Mouse (Mus musculus): ENCODE measurements at regions not wholly inside any gene's neighbourhood (a gene's known extent, or its start where the extent isn't known, plus 50 kb on each side); places are given as distances from the start of the nearest gene placed in this dataset.

DNA sequence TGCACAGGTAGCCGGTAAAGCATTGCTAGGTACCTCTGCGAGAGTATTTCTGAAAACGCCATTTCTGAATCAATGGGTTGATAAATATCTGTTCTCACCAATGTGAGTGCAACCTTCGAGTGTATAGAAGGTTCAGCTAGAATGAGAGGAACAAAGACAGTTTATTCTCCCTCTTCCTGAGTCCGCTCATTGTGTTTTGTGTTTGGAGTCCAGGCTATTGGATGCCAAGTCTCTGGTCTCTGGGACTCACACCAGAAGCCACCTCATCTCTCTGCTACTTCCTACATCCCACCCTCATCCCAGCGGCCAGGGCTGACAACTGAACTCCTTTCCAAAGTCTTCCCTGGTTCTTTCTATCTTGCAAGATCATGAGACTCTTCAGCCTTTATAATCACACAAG, 62.7 kb downstream of the Lrrc30 start:
- DNase-seq (ENCODE audit: low spot score in 2 of 2): no peak

GRCm38 (mm10) chr17:67566216-67566615, 66.3 kb downstream of the Lrrc30 start:
- DNase-seq (ENCODE audit: low spot score in 2 of 2): no peak

DNA sequence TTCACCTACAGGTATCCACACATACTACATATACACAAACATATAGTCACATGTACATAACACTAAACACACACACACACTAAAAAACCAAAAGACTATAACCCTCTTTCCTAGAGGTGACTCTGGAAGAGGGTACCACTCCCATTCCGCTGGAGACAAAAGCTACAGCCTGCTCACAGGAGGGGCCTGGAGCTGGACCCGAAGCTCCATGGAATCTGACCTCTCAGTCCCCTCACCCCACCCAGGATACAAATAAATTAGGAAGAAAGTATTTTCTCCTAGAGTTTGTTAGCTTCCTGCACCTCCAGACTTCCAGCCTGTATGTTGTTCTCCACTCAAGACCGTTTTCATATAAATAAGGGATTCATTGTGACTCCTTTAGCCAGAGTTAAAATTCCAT, 66.8 kb downstream of the Lrrc30 start:
- DNase-seq (ENCODE audit: low spot score in 2 of 2): no peak

- DNase-seq (ENCODE audit: low spot score in 2 of 2): no peak
Measured at GRCm38 (mm10) chr17:67564845-67565244, 67.7 kb downstream of the Lrrc30 start.

GRCm38 (mm10) chr17:67563036-67563435, 69.5 kb downstream of the Lrrc30 start:
- DNase-seq (ENCODE audit: low spot score in 2 of 2): no peak

DNA sequence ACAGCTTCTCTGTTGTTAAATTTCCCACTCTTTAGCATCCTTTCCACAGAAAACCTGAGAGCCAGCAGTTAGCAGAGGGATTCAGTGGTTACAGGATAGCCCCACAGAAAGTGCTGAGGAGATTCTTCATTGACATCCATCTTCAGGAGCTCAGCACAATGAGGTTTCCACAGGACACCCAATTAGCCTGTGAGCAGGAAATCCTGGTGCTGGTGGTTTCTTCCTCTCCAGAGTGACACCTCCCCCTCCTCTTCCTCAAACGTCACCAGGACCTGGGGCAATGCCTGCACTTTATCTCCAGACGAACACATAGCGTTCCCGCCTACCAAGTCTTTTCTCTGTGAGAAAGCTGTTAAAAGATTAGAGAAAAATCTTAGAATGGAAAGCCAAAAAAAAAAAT, 70.7 kb downstream of the Lrrc30 start:
- no peak for DNase-seq (ENCODE audit: low spot score in 2 of 2)

DNA sequence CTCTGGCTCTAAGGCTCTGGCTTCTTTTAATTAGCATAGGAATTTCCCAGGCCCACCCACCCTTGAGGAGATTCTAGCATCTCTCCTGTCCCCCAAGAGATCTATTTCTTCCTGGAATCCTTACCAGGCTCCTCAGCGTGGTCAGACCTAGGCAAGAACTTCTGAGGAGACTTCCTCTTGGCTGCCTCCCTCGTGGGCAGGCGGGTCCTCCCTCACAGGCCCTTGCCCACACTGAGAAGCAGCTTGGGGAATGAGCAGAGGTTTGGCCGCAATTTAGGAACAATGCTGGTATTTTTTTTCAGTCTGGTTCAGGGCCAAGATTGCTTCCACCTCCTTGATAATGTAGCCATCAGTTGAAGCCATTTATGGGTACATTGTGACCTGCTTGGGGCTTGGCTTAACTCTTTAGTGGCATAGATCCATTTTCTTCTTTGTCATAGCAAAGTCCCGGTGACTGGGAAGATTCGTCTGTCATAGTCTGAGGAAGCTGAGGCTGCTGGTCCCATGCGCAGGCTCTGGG, 75.1 kb downstream of the Lrrc30 start:
- no peak for DNase-seq (ENCODE audit: low spot score in 2 of 2)

DNA sequence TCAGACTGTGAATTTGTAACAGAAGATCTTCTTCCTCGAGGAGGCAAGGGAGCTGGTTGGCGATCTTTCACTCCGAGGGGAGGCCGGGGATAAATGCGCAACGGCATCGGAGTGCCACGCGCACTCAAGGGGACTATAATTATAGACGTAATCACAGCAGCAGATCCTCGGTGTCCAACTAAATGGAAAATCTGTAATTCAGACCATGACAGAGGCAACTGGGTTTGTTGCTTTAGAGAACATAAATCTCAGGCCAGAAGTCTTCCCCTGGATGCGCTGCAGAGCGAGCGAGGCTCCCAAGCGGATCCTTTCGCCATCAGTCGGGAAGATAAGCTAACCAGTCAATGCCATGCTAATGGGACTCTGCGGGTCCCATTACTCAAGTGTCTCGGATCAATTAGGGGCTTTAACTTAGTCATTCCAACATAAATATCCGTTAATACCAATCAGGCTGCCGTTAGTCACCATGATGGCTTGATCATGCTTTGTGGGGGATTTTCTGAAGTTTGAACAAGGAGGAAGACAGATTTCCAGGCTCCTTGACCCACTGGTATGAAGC, 79.9 kb downstream of the Lrrc30 start:
- DNase-seq (ENCODE audit: low spot score in 2 of 2): no peak

DNA sequence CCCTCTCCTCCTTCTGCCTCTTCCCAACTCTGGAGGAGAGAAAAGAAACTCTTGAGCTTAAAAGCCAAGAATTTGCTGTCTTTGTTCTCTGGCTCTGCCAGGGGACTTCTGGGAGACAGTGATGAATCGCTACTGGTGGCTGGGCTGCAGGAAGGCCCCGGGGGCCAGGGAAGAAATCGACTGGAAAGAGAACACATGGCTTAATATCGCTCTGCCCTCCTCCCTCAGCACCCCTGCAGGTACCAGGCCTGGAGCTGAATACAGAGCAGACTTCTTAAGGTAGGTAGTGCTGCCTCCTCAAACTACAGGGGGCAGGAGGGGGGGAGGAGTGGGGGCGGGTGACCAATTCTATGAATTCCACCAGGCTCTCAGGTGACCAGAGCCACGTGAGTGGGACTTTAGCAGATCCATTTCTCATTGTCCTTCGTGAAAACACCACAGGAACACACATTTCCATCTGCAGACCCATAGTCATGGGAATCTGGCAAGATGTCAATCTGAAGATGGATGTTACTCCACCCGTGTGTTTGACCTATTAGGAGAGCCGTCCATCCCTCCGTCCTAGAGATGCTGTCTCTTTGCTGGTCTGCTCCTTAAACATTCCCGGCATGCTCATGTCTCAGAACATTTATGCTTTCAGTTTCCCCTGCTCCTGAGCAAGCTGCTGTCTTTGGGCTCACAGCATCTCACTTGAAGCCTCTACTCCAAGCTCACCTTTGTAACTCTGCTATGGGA, 83.4 kb downstream of the Lrrc30 start:
- no peak for DNase-seq (ENCODE audit: low spot score in 2 of 2)

GRCm38 (mm10) chr17:67544410-67544809, 88.1 kb downstream of the Lrrc30 start:
- no peak for DNase-seq (ENCODE audit: low spot score in 2 of 2)

GRCm38 (mm10) chr17:67532331-67532730, 100.2 kb downstream of the Lrrc30 start:
- no peak for DNase-seq (ENCODE audit: low spot score in 2 of 2)

DNA sequence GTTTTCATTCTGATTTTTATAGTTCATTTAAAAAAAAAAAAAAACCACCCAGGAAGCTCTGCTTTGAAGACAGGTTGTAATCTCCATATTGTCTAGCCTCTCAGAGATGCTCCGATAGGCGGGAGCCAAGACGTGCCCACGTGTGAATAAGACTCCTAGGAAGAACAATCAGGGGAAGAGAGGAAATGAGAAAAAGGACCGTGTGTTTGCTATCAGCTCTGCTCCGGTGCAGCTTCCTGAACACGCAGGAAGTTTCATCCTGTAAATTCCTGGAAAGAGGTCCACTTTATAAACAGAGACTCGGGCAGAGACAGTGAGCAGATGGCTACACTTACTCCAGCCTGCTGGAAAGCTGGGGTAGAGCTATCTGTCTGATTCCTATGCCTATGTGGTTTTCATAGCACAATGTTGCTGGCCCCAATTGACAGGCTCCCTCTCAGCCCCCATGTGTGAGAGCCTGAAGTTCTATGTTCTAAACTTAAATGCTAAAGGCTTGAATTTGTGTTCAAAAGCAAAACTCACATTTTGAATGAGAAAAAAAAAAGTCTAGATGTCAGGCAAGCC, 111.6 kb downstream of the Lrrc30 start:
- DNase-seq (ENCODE audit: low spot score in 2 of 2): no peak

DNA sequence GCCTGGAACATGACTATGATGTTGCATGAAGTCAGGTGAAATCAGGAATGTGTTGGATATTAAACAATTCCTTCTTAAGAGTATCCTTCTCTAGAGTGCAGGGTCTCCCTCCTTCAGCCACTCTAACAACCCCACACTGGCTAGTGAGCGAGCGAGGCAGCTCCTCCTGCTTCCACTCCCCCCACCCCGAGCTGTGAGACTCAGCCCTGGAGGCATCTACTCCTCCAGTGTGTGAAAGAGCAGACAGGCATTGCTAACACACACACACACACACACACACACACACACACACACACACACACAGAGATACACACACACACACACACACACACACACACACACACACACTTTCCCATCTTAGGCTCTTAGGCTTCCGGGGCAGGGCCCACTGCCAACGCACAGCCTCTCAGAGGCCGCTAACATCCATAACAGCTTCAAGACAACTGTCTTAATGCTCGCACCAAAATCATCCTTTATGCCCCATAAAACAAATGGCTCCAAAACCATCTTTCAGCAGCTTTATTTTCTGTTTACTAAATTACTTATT, 116.8 kb downstream of the Lrrc30 start:
- DNase-seq (ENCODE audit: low spot score in 2 of 2): no peak

DNA sequence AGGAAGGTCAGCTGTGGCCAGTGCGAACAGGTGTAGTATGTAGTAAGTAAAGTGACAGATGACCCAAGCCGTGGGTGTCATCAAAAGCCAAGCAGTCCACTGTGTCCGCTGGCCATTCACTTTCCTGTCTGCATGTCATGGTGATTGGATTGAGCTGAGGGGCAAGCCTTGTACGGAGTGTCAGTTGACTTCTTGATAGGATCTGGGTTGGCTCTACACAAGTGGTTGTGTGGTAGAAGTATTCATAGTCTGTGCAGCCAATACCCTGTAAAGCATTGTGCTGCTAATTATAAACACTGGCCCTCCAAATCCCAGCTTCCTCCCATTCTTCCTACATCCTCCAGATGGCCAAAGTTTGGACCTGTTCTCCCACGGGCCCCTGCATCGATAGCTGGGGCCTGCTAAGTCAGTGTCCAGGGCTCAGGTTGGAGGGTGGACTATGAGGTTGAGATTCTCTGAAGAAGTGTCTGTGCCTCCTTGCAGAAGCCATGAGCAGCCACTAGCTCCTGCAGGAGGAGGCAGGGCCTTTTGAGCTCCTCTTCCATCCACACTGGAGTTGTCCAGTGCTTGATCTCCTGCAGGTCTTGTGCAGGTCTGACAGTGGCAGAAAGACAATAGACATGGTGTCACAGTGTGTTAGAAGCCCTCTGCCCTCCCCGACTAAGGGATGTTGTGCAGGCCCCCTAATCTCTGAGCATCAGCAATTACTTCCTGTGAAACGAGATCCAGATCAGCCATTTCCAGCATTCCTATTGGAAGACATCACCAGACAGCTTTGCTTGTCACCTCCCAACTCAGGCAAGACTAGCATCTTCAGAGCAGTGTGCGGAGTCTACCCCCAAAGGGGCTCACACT, 117.9 kb downstream of the Lrrc30 start:
- no peak for DNase-seq (ENCODE audit: low spot score in 2 of 2)

GRCm38 (mm10) chr17:67512699-67513450, 119.6 kb downstream of the Lrrc30 start:
- no peak for DNase-seq (ENCODE audit: low spot score in 2 of 2)

GRCm38 (mm10) chr17:67512008-67512407, 120.5 kb downstream of the Lrrc30 start:
- DNase-seq (ENCODE audit: low spot score in 2 of 2): no peak

- DNase-seq (ENCODE audit: low spot score in 2 of 2): no peak
Measured at GRCm38 (mm10) chr17:67509921-67510320, 122.6 kb downstream of the Lrrc30 start.

DNA sequence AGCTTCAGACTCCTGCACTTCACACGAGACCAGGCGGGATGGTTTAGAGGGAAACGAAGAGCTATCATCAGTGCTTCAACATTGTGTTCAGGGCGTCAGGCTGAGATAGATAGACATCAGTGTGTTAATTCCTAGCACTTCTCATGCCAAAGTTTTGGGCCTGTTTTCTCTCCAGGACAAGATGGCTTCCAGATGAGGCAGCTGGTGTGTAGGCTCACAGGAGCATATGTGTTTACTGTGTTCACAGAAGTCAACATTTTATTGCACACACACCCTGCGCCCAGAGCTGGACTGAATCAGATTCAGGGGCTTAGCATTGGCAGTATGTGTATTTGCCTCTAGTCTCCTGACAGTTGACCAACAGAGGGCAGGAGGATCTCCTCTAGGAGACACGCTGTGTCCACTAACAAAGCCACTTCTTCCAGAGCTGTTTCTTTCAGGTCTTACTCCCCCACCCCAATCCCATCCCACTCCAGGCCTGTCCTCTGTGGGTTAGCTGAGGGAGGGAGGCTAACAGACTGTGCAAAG, 123.4 kb downstream of the Lrrc30 start:
- DNase-seq (ENCODE audit: low spot score in 2 of 2): peak; percentile 56 to 85

- no peak for DNase-seq (ENCODE audit: low spot score in 2 of 2)
Measured at GRCm38 (mm10) chr17:67508353-67508752, 124.2 kb downstream of the Lrrc30 start.

DNA sequence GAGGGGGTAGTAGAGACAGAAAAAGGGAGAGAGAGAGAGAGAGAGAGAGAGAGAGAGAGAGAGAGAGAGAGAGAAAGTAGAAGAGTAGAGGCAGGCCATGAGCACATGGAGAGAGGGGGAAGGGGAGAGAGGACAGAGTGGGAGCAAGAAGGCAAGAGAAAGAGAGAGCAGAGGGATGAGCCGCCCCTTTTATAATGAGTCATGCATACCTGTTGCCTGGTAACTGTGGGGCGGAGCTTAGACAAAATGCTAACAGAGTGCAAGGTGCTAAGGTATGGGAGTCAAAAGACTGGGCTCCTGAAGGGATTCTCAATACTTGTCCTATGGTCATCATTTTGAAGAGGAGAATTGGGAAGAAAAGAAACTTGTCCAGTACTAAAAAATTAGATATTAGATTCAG, 126.1 kb downstream of the Lrrc30 start:
- no peak for DNase-seq (ENCODE audit: low spot score in 2 of 2)

Measured in layer of hippocampus, adult 18-20 months (tissue).